Mouse (Mus musculus): ENCODE results near the gene Celsr1. TPM values are rescaled to one million over a fixed set of nuclear protein-coding genes. Genes with fewer than 3 reads are reported as not detected.
"Not testable (repeated sequence)": the region's sequence is repeated elsewhere in the genome, so short reads cannot be mapped to it uniquely, and the experiment has no call there.

Gene Celsr1
- total and polyA plus RNA-seq, 3 experiments: 1.3 to 21.7 (median 4.7) TPM

DNA sequence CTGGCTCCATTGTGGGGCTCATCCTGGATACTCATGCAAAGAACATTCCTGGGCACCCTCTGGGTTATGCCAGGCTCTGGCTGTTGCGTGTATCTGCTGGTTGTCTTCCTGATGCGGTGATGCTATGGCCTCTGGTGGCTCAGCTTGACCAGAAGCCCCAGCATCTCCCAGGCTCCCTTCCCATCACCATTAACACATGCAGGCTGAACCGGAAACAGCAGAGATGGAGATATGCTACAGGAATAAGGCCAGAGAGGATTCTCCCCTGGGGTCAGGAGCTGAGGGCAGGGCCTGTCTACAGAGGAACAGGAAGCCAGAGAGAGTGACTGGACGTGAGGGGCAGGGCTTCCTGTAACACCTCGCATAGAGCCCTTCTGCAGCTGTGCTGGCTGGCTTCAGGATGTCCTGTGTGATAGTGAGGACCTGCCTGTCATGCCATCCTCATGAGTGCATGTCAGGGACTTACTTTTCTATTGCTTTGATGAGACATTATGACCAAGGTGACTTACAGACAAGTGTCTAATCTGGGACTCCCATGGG, 22.7 kb upstream of the Celsr1 start:
- Histone ChIP-seq H3K4me1 (ENCODE audit: insufficient read depth, low read depth, low read length) (peaks cover 91% of the 10 kb centered on the region), H3K4me3 (ENCODE audit: low read depth, low read length) (no peak overlapping the region), H3K9me3 (replicated peaks) (peaks cover 8% of the 10 kb centered on the region), H3K27me3 (ENCODE audit: insufficient read depth, low read length) (no peaks in the 10 kb centered on the region), H3K36me3 (replicated peaks) (peaks cover 15% of the 10 kb centered on the region)
- DNase-seq (ENCODE audit: low spot score) (no peak), ATAC-seq (ENCODE audit: extremely low read depth, insufficient number of reproducible peaks, low FRiP score, poor library complexity, severe bottlenecking) (no peak)
- TF ChIP-seq TAL1 (conservative IDR thresholded peaks at IDR 0.05; ENCODE audit: low read depth, low read length): no peak

DNA sequence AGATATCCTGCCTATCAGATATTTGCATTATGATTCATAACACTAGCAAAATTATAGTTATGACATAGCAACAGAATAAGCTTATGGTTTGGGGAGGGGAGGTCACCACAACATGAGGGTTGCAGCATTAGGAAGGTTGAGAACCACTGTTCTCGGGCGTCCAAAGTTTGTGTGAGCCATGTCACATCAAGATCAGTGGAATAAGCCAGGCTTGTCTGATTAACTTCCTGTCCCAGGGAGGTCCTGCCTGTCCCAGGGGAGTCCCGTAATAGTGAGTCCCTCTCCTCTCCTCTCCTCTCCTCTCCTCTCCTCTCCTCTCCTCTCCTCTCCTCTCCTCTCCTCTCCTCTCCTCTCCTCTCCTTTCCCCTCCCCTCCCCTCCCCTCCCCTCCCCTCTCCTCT, 21.3 kb upstream of the Celsr1 start:
- not testable (repeated sequence) for H3K27me3 ChIP-seq (ENCODE audit: insufficient read depth, low read length); DNase-seq (ENCODE audit: low spot score); ATAC-seq (ENCODE audit: extremely low read depth, insufficient number of reproducible peaks, low FRiP score, poor library complexity, severe bottlenecking); H3K36me3 ChIP-seq (replicated peaks); H3K9me3 ChIP-seq (replicated peaks); H3K4me3 ChIP-seq (ENCODE audit: low read depth, low read length)
- H3K4me1 ChIP-seq (ENCODE audit: insufficient read depth, low read depth, low read length): peaks cover 89% of the 10 kb centered on the region

DNA sequence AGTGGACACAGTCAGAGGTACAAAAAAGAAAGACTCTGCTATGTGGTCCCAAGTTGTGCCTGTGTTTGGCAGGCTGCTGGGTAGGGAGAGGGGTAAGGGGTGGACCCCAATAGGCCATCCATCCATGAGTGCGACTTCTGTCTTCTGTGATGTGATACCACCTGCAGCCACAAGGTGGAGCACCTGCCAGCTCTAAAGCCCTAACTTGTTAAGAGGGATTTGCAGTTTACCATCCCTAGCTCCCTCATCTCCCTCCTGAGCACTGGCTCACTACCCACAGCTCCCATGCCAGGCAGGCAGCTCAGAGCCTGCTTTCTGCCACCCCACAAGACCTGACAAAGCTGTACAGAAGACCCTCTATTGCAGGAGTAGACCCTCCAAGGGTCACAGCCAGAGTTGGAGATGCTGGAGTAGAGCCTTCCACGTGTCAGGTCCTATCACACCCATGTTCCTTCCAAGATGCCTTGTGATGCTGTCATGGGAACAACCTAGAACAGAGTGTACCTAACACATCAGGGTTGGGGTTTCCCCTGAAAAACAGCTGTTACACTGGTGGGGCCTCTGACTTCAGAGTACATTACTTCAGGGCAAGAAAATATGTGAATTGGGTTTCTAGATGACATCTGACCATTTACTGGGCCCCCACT, 20.4 kb upstream of the Celsr1 start:
- no peak for TF ChIP-seq POLR2AphosphoS5 (IDR thresholded peaks at IDR 0.05; ENCODE audit: insufficient replicate concordance, low read depth, low read length)
- peak; percentile 86 for TF ChIP-seq CTCF (IDR thresholded peaks at IDR 0.05; ENCODE audit: low read depth, low read length)
- TF ChIP-seq TAL1 (conservative IDR thresholded peaks at IDR 0.05; ENCODE audit: low read depth, low read length): no peak
- no peak for TF ChIP-seq GATA1 (IDR thresholded peaks at IDR 0.05; ENCODE audit: borderline replicate concordance, low read length)
- DNase-seq (ENCODE audit: low spot score) (no peak), ATAC-seq (ENCODE audit: extremely low read depth, insufficient number of reproducible peaks, low FRiP score, poor library complexity, severe bottlenecking) (0 out of 2 replicates have a peak, but pooled peaks have one; percentile 6)
- H3K4me3 ChIP-seq (ENCODE audit: low read depth, low read length): no peak overlapping the region
- H3K9me3 ChIP-seq (replicated peaks): peaks cover 8% of the 10 kb centered on the region
- H3K36me3 ChIP-seq (replicated peaks): no peaks in the 10 kb centered on the region
- H3K4me1 ChIP-seq (ENCODE audit: insufficient read depth, low read depth, low read length): peaks cover 87% of the 10 kb centered on the region
- H3K27me3 ChIP-seq (ENCODE audit: insufficient read depth, low read length): no peaks in the 10 kb centered on the region

DNA sequence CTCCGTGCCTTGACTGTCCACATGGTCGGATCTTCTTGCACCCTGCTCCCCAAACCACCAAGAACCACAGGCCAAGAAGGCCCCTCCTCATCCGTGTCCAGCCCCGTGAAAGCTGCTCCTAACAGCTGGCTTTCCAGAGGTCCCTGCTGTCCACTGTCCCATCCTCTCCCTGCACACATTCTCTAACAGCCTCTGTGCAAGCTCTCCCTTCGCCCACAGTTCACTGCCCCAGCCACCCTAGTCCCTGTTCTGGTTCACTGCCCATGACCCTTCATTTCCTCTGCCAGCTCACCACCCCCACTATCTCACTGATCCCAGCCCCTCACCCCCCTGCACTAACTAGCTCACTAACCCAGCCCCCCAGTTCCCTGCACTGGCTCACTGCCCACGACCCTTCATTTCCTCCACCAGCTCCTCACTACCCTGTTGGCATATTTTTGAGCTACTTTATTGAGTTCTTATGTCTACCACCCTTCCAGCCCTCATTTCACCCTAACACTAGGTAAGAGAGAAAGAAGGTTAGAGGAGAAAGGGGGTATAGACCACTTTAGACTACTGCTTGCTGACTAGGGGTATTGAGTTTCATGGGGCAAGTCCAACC, 18.4 kb upstream of the Celsr1 start:
- H3K4me3 ChIP-seq (ENCODE audit: low read depth, low read length): peak overlapping the region; percentile 64; the same call in 1 of the 2 replicates
- no peaks in the 10 kb centered on the region for H3K27me3 ChIP-seq (ENCODE audit: insufficient read depth, low read length)
- 0 out of 2 replicates have a peak, but pooled peaks have one; percentile 6 for ATAC-seq (ENCODE audit: extremely low read depth, insufficient number of reproducible peaks, low FRiP score, poor library complexity, severe bottlenecking)
- H3K4me1 ChIP-seq (ENCODE audit: insufficient read depth, low read depth, low read length): peaks cover 75% of the 10 kb centered on the region
- no peak for DNase-seq (ENCODE audit: low spot score)
- no peaks in the 10 kb centered on the region for H3K36me3 ChIP-seq (replicated peaks)
- TF ChIP-seq CTCF (IDR thresholded peaks at IDR 0.05; ENCODE audit: low read depth, low read length): no peak
- H3K9me3 ChIP-seq (replicated peaks): peaks cover 6% of the 10 kb centered on the region

DNA sequence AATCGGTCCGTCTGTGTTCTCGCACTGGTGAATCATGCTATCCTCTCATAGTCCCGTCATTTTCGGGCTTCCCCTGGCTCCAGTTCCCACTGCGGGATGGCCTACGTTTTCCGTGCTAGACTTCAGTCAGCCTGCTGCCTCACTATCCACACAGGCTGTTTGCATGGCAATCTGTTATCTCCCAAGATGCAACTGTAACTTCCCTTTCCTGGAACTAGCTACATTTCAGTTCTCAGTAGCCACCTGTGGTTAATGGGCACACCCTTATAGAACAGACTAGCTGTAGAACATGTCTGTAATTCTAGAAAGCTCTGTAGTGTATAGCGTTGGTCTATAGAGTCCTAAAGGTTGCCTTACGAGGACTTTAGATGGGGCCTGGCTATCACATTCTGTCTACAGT, 17.6 kb upstream of the Celsr1 start:
- TF ChIP-seq GATA2 (IDR thresholded peaks at IDR 0.05; ENCODE audit: borderline replicate concordance, low read depth, low read length) (no peak), POLR2AphosphoS5 (IDR thresholded peaks at IDR 0.05; ENCODE audit: insufficient replicate concordance, low read depth, low read length) (no peak), TAL1 (conservative IDR thresholded peaks at IDR 0.05; ENCODE audit: low read depth, low read length) (peak; percentile 27; the same call in 1 of the 2 replicates), CTCF (IDR thresholded peaks at IDR 0.05; ENCODE audit: low read depth, low read length) (no peak), GATA1 (IDR thresholded peaks at IDR 0.05; ENCODE audit: borderline replicate concordance, low read length) (no peak)
- Histone ChIP-seq H3K36me3 (replicated peaks) (no peaks in the 10 kb centered on the region), H3K9me3 (replicated peaks) (no peaks in the 10 kb centered on the region), H3K27me3 (ENCODE audit: insufficient read depth, low read length) (no peaks in the 10 kb centered on the region), H3K4me1 (ENCODE audit: insufficient read depth, low read depth, low read length) (peaks cover 70% of the 10 kb centered on the region), H3K4me3 (ENCODE audit: low read depth, low read length) (peak overlapping the region; percentile 64)
- ATAC-seq (ENCODE audit: extremely low read depth, insufficient number of reproducible peaks, low FRiP score, poor library complexity, severe bottlenecking) (peak; percentile 83), DNase-seq (ENCODE audit: low spot score) (peak; percentile 54)

DNA sequence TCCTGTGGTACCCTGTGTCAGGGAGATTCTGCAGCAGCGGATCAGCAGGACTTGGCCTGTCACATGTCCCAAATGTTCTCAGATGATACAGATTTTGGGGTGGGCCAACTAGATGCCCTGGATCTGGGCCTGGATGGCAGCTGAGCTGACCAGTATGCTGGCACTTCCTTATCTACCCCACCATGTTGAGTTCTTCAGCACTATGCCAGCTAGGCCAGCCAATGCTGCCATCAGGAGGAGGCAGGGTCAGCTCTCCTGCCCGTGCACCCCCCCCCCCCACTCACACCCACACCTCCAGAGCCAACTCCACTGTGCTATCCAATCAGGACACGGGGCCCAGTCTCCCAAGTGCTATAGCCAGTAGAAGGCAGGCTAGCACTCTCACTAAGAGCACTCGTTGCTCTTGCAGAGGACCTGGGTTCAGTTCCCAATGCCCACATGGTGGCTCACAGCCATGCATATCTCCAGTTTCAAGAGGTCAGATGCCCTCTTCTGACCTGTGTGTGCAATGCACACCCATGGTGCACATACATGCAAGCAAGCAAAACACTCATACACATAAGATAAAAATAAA, 16.7 kb upstream of the Celsr1 start:
- Histone ChIP-seq H3K36me3 (replicated peaks) (no peaks in the 10 kb centered on the region), H3K27me3 (ENCODE audit: insufficient read depth, low read length) (no peaks in the 10 kb centered on the region), H3K9me3 (replicated peaks) (no peaks in the 10 kb centered on the region), H3K4me3 (ENCODE audit: low read depth, low read length) (peak overlapping the region; percentile 64), H3K4me1 (ENCODE audit: insufficient read depth, low read depth, low read length) (peaks cover 63% of the 10 kb centered on the region)
- ATAC-seq (ENCODE audit: extremely low read depth, insufficient number of reproducible peaks, low FRiP score, poor library complexity, severe bottlenecking) (0 out of 2 replicates have a peak, but pooled peaks have one; percentile 6), DNase-seq (ENCODE audit: low spot score) (no peak)
- TF ChIP-seq GATA1 (IDR thresholded peaks at IDR 0.05; ENCODE audit: borderline replicate concordance, low read length) (no peak), CTCF (IDR thresholded peaks at IDR 0.05; ENCODE audit: low read depth, low read length) (no peak), TAL1 (conservative IDR thresholded peaks at IDR 0.05; ENCODE audit: low read depth, low read length) (no peak), GATA2 (IDR thresholded peaks at IDR 0.05; ENCODE audit: borderline replicate concordance, low read depth, low read length) (no peak), POLR2AphosphoS5 (IDR thresholded peaks at IDR 0.05; ENCODE audit: insufficient replicate concordance, low read depth, low read length) (no peak)
